Mouse (Mus musculus) ES-Bruce4 (cell line): ENCODE measurements at regions not wholly inside any gene's neighbourhood (a gene's known extent, or its start where the extent isn't known, plus 50 kb on each side); places are given as distances from the start of the nearest gene placed in this dataset.

Experiments used
- CTCF ChIP-seq: IDR thresholded peaks from one replicate; pipeline ENCODE4 v1.8.1; 2011; ENCODE audit warnings: low read depth, low read length
- EP300 ChIP-seq: IDR thresholded peaks from 2 replicates; pipeline ENCODE4 v1.6.1; 2011; ENCODE audit warnings: low read depth, low read length; ENCODE audit not compliant: insufficient read depth
- POLR2A ChIP-seq: IDR thresholded peaks from one replicate; pipeline ENCODE4 v1.8.1; 2011; ENCODE audit warnings: low read length; ENCODE audit not compliant: insufficient read depth

- TF ChIP-seq CTCF, result no peak
- TF ChIP-seq POLR2A, result no peak
- TF ChIP-seq EP300, result no peak
These were observed 303.6 kb downstream of the Arl4a start for GRCm38 (mm10) chr12:39734176-39734575.
